Mouse (Mus musculus) small intestine, adult 2 months (tissue): ENCODE measurements around the gene Mybph.

Experiments used
- CTCF ChIP-seq: fragments of 200-500 bp; IDR thresholded peaks from 2 replicates; pipeline ENCODE4 v1.5.1; 2012; ENCODE audit warnings: low read depth, mild to moderate bottlenecking, control low read depth, inconsistent platforms, low read length, moderate library complexity, mixed read lengths; ENCODE audit not compliant: insufficient replicate concordance, insufficient read length; ENCODE audit errors: extremely low read depth
- POLR2A ChIP-seq: fragments of 200-500 bp; IDR thresholded peaks from 2 replicates; pipeline ENCODE4 v1.6.1; 2012; ENCODE audit warnings: low read depth, mild to moderate bottlenecking, control low read depth, inconsistent platforms, low read length, moderate library complexity

- TF ChIP-seq POLR2A, result no peak
- no peak for TF ChIP-seq CTCF
These were observed 31.8 kb upstream of the Mybph start for GRCm38 (mm10) chr1:134161399-134161798.
